Mouse (Mus musculus) kidney, embryonic 15.5 days (tissue): ENCODE measurements around the gene Prrc2b. TPM values are rescaled to one million over a fixed set of nuclear protein-coding genes. Genes with fewer than 3 reads are reported as not detected.

Source experiments
- ATAC-seq: fragments of 200-750 bp; cut with Nextera tagmentation; replicated peaks from 2 replicates; pipeline ENCODE4 v1.8.0; 2017; ENCODE audit warnings: moderate TSS enrichment; ENCODE audit not compliant: low FRiP score
- H3K27ac ChIP-seq: fragments of 300-500 bp; sonication (generic); 2 replicates; pipeline ENCODE4 v1.5.1; 2015; ENCODE audit warnings: mild to moderate bottlenecking, inconsistent platforms
- H3K27me3 ChIP-seq: fragments of 300-500 bp; sonication (generic); 2 replicates; pipeline ENCODE4 v1.6.1; 2015; ENCODE audit warnings: inconsistent platforms
- H3K36me3 ChIP-seq: fragments of 300-500 bp; sonication (generic); 2 replicates; pipeline ENCODE4 v1.6.1; 2015; ENCODE audit warnings: inconsistent platforms
- H3K4me1 ChIP-seq: fragments of 300-500 bp; sonication (generic); 2 replicates; pipeline ENCODE4 v1.6.1; 2015; ENCODE audit warnings: inconsistent platforms
- H3K4me2 ChIP-seq: fragments of 300-500 bp; sonication (generic); 2 replicates; pipeline ENCODE4 v1.6.1; 2015; ENCODE audit warnings: moderate library complexity, mild to moderate bottlenecking, inconsistent platforms
- H3K4me3 ChIP-seq: fragments of 300-500 bp; sonication (generic); replicated peaks from 2 replicates; pipeline ENCODE4 v1.5.1; 2015; ENCODE audit warnings: mild to moderate bottlenecking, inconsistent platforms
- H3K9ac ChIP-seq: fragments of 300-500 bp; sonication (generic); 2 replicates; pipeline ENCODE4 v1.6.1; 2015; ENCODE audit warnings: mild to moderate bottlenecking, inconsistent platforms
- H3K9me3 ChIP-seq: fragments of 300-500 bp; sonication (generic); replicated peaks from 2 replicates; pipeline ENCODE4 v1.6.1; 2016; ENCODE audit warnings: inconsistent platforms
- WGBS: fragments of 180-500 bp; shearing (Covaris S2); methylation state at CpG from one replicate; pipeline ENCODE4 v1.1.7; 2015; ENCODE audit warnings: mixed read lengths; 5-methylcytosine and 5-hydroxymethylcytosine counted together
- polyA plus RNA-seq: library from polyadenylated mRNA; unstranded; fragments of >200 nt; fragmentation: Nextera tagmentation; extraction: Ambion mirVana; gene quantifications from 2 replicates; pipeline ENCODE4 v1.2.1, GENCODE M21; 2015

Prrc2b gene
- polyA plus RNA-seq, 1 experiment from 2014 or later: 49.2 TPM

- Histone ChIP-seq H3K4me1 (peaks cover 11% of the 10 kb centered on the region; the same call in 1 of the 2 replicates), H3K36me3 (no peaks in the 10 kb centered on the region), H3K9me3 (no peaks in the 10 kb centered on the region), H3K9ac (no peak overlapping the region), H3K27ac (no peak overlapping the region), H3K4me2 (no peak overlapping the region), H3K27me3 (no peaks in the 10 kb centered on the region), H3K4me3 (no peak overlapping the region)
- no peak for ATAC-seq
- whole genome bisulfite sequencing: 61% methylated on average over 2 of the region's 2 CpGs
Observed at GRCm38 (mm10) chr2:32121785-32122184, 29.1 kb upstream of the Prrc2b start.

- peaks cover 16% of the 10 kb centered on the region; the same call in 1 of the 2 replicates for H3K4me1 ChIP-seq
- H3K27me3 ChIP-seq: 0 out of 2 replicates have a peak, but pooled peaks cover 2% of the 10 kb centered on the region
- H3K9me3 ChIP-seq: no peaks in the 10 kb centered on the region
- WGBS: 26% methylated on average over 16 of the region's 16 CpGs
- H3K4me2 ChIP-seq: no peak overlapping the region
- no peak overlapping the region for H3K4me3 ChIP-seq
- no peaks in the 10 kb centered on the region for H3K36me3 ChIP-seq
- ATAC-seq: peak; percentile 83
- no peak overlapping the region for H3K9ac ChIP-seq
- no peak overlapping the region for H3K27ac ChIP-seq
Observed at GRCm38 (mm10) chr2:32127653-32128535, 23.0 kb upstream of the Prrc2b start.

GRCm38 (mm10) chr2:32128536-32128841 lies 22.4 kb upstream of the Prrc2b start:
- H3K27me3 ChIP-seq: 0 out of 2 replicates have a peak, but pooled peaks cover 2% of the 10 kb centered on the region
- peaks cover 16% of the 10 kb centered on the region; the same call in 1 of the 2 replicates for H3K4me1 ChIP-seq
- ATAC-seq: peak; percentile 7; the same call in 1 of the 2 replicates
- no peaks in the 10 kb centered on the region for H3K36me3 ChIP-seq
- no peaks in the 10 kb centered on the region for H3K9me3 ChIP-seq
- no peak overlapping the region for H3K4me3 ChIP-seq
- H3K4me2 ChIP-seq: no peak overlapping the region
- H3K27ac ChIP-seq: no peak overlapping the region
- WGBS: 91% methylated on average over 5 of the region's 5 CpGs
- no peak overlapping the region for H3K9ac ChIP-seq

- WGBS: 53% methylated on average over 11 of the region's 11 CpGs
- no peak for ATAC-seq
- H3K4me2 ChIP-seq: no peak overlapping the region
- H3K27ac ChIP-seq: no peak overlapping the region
- no peak overlapping the region for H3K4me3 ChIP-seq
- H3K27me3 ChIP-seq: 0 out of 2 replicates have a peak, but pooled peaks cover 2% of the 10 kb centered on the region
- peaks cover 16% of the 10 kb centered on the region; the same call in 1 of the 2 replicates for H3K4me1 ChIP-seq
- H3K9me3 ChIP-seq: no peaks in the 10 kb centered on the region
- H3K9ac ChIP-seq: no peak overlapping the region
- no peaks in the 10 kb centered on the region for H3K36me3 ChIP-seq
Observed at GRCm38 (mm10) chr2:32129383-32130074, 21.4 kb upstream of the Prrc2b start.

GRCm38 (mm10) chr2:32130435-32130834 lies 20.4 kb upstream of the Prrc2b start:
- no peak overlapping the region for H3K4me2 ChIP-seq
- H3K4me3 ChIP-seq: no peak overlapping the region
- WGBS: 32% methylated on average over 6 of the region's 6 CpGs
- no peaks in the 10 kb centered on the region for H3K36me3 ChIP-seq
- 0 out of 2 replicates have a peak, but pooled peaks cover 2% of the 10 kb centered on the region for H3K27me3 ChIP-seq
- ATAC-seq: no peak
- H3K4me1 ChIP-seq: peaks cover 16% of the 10 kb centered on the region; the same call in 1 of the 2 replicates
- no peaks in the 10 kb centered on the region for H3K9me3 ChIP-seq
- H3K27ac ChIP-seq: no peak overlapping the region
- H3K9ac ChIP-seq: no peak overlapping the region

- Histone ChIP-seq H3K36me3 (no peaks in the 10 kb centered on the region), H3K9ac (no peak overlapping the region), H3K4me1 (peaks cover 16% of the 10 kb centered on the region; the same call in 1 of the 2 replicates), H3K9me3 (no peaks in the 10 kb centered on the region), H3K4me3 (no peak overlapping the region), H3K27ac (no peak overlapping the region), H3K27me3 (0 out of 2 replicates have a peak, but pooled peaks cover 2% of the 10 kb centered on the region), H3K4me2 (no peak overlapping the region)
- ATAC-seq: no peak
- 75% methylated on average over 9 of the region's 9 CpGs for WGBS
Observed at GRCm38 (mm10) chr2:32131205-32131834, 19.6 kb upstream of the Prrc2b start.

- no peak overlapping the region for H3K9ac ChIP-seq
- no peak overlapping the region for H3K27ac ChIP-seq
- WGBS: 57% methylated on average over 6 of the region's 6 CpGs
- H3K4me3 ChIP-seq: no peak overlapping the region
- ATAC-seq: no peak
- no peaks in the 10 kb centered on the region for H3K9me3 ChIP-seq
- 0 out of 2 replicates have a peak, but pooled peaks cover 2% of the 10 kb centered on the region for H3K27me3 ChIP-seq
- H3K4me1 ChIP-seq: peaks cover 20% of the 10 kb centered on the region
- H3K4me2 ChIP-seq: peak overlapping the region; percentile 36; the same call in 1 of the 2 replicates
- H3K36me3 ChIP-seq: no peaks in the 10 kb centered on the region
Observed at GRCm38 (mm10) chr2:32131866-32132566, 18.9 kb upstream of the Prrc2b start.

- no peak for ATAC-seq
- H3K27ac ChIP-seq: no peak overlapping the region
- no peak overlapping the region for H3K9ac ChIP-seq
- H3K36me3 ChIP-seq: no peaks in the 10 kb centered on the region
- H3K27me3 ChIP-seq: 0 out of 2 replicates have a peak, but pooled peaks cover 2% of the 10 kb centered on the region
- peak overlapping the region; percentile 10; the same call in 1 of the 2 replicates for H3K4me3 ChIP-seq
- H3K4me2 ChIP-seq: peak overlapping the region; percentile 36
- H3K4me1 ChIP-seq: peaks cover 26% of the 10 kb centered on the region
- no peaks in the 10 kb centered on the region for H3K9me3 ChIP-seq
- WGBS: 6% methylated on average over 12 of the region's 12 CpGs
Observed at GRCm38 (mm10) chr2:32132567-32132992, 18.3 kb upstream of the Prrc2b start.

GRCm38 (mm10) chr2:32134039-32134438 lies 16.8 kb upstream of the Prrc2b start:
- Histone ChIP-seq H3K9ac (no peak overlapping the region), H3K36me3 (no peaks in the 10 kb centered on the region), H3K27me3 (0 out of 2 replicates have a peak, but pooled peaks cover 2% of the 10 kb centered on the region), H3K4me1 (peaks cover 21% of the 10 kb centered on the region), H3K4me3 (no peak overlapping the region), H3K27ac (no peak overlapping the region), H3K4me2 (no peak overlapping the region), H3K9me3 (no peaks in the 10 kb centered on the region)
- WGBS: 4% methylated on average over 2 of the region's 2 CpGs
- no peak for ATAC-seq

GRCm38 (mm10) chr2:32137667-32138266 lies 13.1 kb upstream of the Prrc2b start:
- no peaks in the 10 kb centered on the region for H3K27me3 ChIP-seq
- WGBS: under 1% methylated on average over 40 of the region's 40 CpGs
- peak overlapping the region; percentile 95 for H3K27ac ChIP-seq
- peaks cover 18% of the 10 kb centered on the region for H3K4me1 ChIP-seq
- no peaks in the 10 kb centered on the region for H3K36me3 ChIP-seq
- no peaks in the 10 kb centered on the region for H3K9me3 ChIP-seq
- ATAC-seq: peak; percentile 94
- peak overlapping the region; percentile 74 for H3K9ac ChIP-seq
- H3K4me3 ChIP-seq: peak overlapping the region; percentile 74
- H3K4me2 ChIP-seq: peak overlapping the region; percentile 87

- Histone ChIP-seq H3K4me1 (peaks cover 17% of the 10 kb centered on the region), H3K27ac (no peak overlapping the region), H3K4me3 (no peak overlapping the region), H3K9ac (no peak overlapping the region), H3K36me3 (no peaks in the 10 kb centered on the region), H3K27me3 (no peaks in the 10 kb centered on the region), H3K9me3 (no peaks in the 10 kb centered on the region), H3K4me2 (no peak overlapping the region)
- no peak for ATAC-seq
- WGBS: 78% methylated on average over 5 of the region's 5 CpGs
Observed at GRCm38 (mm10) chr2:32139377-32139776, 11.5 kb upstream of the Prrc2b start.
